Mouse (Mus musculus) left cerebral cortex, postnatal 36 days (tissue): ENCODE measurements around the gene Ccdc85c. TPM values are rescaled to one million over a fixed set of nuclear protein-coding genes. Genes with fewer than 3 reads are reported as not detected.

Experiments used
- DNase-seq, 2 experiments: peaks; one replicate each; pipeline ENCODE4 v3.0.0; 2021 to 2022; ENCODE audit warnings: low spot score in 2 of 2, mixed read lengths in 1 of 2
- intact Hi-C: fragments of 180-260 bp; cut with DNase I; formaldehyde crosslinking; loops from one replicate; pipeline ENCODE4 v1.15.1; 2025
- total RNA-seq, 2 experiments: library from RNA; stranded (reverse); gene quantifications; 2 replicates each; pipeline ENCODE4 v1.2.3; 2021

The Ccdc85c gene
- total RNA-seq, 2 experiments from 2014 or later, result 75.2 to 77.4 TPM

DNA sequence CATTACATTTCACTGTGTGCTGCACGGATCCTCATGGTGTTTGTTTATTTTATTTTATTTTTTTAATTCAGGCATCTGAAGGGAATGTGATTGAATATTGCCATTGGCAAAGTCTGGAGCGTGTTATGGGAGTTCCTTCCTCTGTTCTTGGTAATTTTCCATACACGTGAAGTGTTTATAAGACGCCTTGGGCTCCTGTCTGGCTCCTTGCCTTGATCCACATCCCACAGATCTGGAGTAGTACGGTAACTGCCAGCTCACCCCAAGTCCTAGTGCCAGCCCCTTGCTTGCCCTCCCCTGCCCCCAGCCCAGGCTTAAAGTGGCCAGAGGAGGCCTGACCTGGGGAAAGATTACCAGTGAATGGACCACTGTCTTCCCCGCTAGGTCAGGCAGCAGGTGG, 25.8 kb upstream of the Ccdc85c start:
- intact Hi-C loops, result no loop called here
- no peak for DNase-seq

DNA sequence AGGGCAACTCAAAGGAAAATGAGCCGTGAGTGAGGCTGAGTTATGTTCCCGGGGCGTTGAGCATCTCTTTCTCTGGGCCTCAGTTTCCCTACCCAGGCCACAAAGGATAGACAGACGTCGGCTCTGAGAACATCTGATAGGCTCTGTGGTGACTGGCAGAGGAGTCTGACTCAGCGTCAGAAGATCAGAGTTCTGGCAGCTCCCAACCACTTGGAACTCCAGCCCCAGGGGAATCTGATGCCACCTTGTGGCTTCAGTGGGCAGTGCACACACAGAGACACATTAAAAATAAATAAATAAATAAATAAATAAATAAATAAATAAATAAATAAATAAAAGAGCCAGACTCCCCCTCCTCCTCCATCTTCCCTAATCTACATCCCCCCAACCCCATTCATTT, 21.8 kb upstream of the Ccdc85c start:
- intact Hi-C loops, result no loop called here
- no peak for DNase-seq

DNA sequence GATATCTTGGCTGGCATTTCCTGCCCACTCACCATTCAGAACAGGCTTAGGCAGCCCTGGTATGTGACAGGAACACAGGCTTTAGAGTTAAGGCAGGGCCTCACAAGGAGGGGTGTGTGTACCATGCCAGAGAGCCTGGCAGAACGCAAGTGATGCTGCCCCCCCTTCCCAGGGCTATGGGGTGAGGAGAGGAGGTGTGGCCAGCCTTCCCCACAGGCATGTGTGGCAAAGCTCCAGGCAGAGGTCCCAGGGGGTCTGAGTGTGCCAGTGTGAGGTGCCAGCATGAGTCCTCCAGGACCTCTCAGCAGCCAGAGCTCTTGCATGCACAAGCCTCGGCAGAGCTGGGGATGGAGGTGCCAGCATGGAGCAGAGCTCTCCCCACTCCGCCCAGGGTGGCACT, 19.4 kb upstream of the Ccdc85c start:
- intact Hi-C loops, result no loop called here

DNA sequence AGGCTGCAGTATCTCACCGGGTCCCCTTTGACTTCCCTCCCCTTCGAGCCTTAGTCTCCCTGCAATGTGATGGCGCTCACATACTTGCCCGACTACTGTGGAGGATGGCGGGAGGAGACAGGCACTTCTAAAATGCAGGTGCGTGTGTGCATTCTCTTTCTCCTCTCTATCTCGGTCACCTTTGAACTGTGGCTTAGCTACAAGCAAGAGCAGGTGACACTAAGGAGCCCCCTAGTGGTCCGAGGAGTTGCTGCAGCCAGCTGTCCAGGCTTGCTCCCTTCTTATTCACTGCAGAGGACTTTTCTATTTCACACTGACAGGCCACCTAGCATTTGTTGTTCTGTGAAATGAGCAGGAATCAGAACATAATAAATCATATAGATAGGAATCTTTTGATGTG, 17.7 kb upstream of the Ccdc85c start:
- DNase-seq, result peak; percentile 53 to 56
- intact Hi-C loops, result loop anchor here (2.0 kb wide), 1 partner anchor 84 kb away; no protein-coding TSS in a partner anchor

More for the DNA sequence above, 19.4 kb upstream of the Ccdc85c start:
- DNase-seq, result no peak

DNA sequence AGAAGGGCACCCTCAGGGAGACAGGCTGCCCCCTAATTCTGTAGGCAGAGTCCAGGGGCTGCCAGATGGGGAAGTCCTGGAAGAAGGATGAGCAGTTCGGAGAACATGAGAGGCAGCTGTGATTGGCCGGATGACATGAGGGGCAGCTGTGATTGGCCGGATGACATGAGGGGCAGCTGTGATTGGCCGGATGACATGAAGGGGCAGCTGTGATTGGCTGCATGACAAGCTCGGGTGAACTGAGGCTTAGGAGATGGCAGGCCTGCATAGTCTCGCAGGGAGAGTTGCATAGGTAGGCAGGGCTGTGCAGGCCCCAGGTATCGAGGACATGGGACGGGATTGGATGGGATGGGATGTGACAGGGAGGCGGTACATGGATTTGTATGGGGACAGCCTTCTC, 17.2 kb upstream of the Ccdc85c start:
- no peak for DNase-seq
- intact Hi-C loops, result loop anchor here (2.0 kb wide), 1 partner anchor 84 kb away; no protein-coding TSS in a partner anchor

DNA sequence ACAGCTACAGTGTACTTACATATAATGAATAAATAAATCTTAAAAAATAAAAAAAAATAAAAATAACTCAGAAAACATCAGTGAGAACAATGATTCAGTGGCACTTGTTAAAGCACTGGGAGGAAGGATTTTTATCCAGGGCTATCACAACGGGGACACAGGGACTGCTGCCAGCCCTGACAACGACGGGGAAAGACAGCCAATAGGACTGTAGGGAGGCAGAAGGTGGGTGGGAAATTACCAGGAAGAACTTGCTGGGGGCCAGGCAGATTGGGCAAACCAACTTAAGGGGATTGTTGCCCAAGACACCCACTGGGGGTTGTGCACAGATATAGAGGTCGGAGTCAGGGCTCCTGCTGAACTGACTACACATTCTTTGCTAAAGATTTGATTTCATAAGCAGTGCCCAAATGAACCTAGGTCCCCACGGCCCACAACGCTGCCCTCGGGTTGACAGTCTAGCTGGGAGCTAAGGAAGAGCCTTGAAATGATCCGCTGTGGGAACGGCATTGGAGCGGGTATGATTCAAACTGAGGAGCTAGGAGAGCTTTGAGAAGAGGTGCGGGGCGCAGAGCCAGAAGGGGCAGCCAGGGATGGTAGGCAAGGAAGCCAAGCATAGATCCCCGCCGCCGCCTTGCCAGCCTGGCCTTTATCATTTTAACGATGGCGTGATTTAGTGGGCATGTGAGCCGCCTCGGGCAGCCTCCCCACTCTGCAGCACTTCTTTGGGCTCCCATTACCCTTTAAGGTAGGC, 13.1 kb upstream of the Ccdc85c start:
- intact Hi-C loops, result no loop called here
- no peak for DNase-seq

DNA sequence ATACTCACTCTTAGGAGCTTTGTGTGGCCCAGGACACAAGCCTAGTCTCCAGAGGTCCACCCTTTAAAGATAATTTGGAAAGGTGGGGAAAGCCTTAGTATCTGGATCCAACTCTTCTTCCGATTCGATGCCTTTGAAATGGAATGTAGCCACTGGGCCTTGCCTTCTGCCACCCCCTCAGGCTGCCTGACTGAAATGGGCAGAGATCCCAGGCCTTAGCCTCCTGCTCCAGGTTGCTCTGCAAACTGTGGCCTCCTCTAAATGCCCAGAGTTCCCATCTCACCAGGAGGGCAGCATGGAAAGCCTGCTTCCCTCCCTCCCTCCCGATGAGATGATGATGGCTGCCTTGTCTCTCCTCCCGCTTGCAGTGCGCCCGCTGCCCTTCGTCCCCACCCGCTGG, 11.8 kb upstream of the Ccdc85c start:
- no peak for DNase-seq
- intact Hi-C loops, result no loop called here

DNA sequence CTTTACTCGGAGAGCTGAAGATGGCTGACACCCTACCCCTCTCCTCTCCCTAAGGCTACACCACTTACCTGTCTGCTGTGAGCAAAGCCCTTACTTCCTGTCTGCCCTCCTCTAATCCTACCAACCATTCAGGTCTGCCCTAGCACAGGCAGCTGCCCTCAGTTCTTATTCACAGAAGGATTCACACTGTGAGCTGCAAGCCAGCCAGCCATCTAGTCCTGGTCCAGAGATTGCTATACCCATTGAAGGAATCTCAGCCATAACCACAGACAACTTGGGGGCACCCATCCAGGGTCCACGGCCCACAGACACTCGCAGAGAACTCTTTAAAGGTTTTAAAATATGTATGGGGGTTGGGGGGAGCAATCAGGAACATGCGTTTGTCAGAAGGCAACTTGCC, 11.2 kb upstream of the Ccdc85c start:
- DNase-seq, result no peak
- intact Hi-C loops, result no loop called here

DNA sequence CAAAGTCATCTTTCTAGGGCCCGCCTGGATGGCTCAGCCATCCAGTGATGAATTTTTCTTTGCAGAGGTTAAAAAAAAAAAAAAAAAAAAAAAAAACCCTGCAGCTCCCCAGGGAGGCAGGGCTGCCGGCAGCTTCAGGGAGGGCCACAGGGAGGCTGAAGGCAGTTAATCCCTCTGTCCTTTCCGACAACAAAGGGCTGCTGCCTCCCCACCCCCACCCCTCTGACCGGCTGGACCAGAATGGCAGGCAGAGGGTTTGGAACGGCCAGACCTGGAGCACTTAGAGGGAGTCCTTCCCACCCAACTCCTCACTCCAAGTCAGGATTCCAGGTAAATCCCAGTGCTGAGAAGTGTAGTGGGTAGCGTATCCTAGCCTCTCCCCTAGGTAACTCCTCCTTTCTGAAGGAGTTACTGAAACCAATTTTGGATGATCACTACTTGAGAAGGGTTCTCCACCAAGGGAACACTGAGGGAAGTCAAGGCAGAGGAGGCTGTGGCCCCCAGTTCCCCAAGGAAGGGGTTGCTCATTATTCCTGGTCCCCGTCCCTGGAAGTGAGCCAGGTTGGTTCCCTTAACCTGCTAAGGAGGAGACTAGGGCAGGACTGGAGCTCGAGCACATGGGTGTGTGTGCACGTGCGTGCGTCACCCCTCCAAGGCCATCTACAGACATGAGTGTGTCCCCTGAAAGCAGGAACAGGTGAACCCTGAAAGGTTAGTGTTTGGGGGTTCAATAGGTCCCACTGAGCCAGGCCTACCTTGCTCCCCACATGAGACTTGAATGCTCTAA, 10.2 kb upstream of the Ccdc85c start:
- DNase-seq, result no peak
- intact Hi-C loops, result no loop called here

DNA sequence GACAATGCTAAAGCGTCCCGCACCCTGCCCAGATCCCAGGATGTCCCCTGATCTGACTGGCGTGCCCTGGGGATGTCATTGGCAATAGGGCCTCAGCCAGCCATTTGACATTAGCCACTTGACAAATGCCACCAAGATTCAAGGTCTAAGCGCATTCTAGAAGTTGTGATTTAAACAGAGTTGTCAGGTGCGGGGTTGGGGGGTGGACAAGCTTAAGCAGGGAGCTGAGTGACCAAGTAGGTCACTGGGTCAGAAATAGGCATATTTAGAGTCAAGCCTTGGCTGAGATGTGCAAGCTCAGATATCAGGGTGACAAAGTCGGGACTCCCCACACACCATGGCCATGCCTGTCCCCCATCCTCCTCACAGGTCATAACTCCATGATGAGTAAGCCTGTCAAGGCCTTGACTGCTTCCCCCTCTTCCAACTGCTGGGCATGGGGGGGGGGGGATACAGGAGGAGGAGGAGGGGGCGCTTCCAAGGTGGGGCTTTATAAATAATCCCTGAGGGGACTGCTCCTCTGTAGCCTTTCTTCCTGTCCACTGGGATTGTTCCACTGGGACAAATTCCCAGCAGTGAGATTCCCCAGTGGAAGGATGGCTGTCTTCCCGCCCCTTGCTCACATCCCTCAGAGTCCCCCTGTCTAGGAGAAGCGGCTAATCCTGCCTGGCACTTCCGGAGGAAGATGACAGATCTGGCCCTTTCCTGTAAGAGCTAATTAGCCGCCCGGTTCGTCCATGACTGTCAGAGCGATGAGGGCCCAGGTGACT, 9.4 kb upstream of the Ccdc85c start:
- no peak for DNase-seq
- intact Hi-C loops, result no loop called here

DNA sequence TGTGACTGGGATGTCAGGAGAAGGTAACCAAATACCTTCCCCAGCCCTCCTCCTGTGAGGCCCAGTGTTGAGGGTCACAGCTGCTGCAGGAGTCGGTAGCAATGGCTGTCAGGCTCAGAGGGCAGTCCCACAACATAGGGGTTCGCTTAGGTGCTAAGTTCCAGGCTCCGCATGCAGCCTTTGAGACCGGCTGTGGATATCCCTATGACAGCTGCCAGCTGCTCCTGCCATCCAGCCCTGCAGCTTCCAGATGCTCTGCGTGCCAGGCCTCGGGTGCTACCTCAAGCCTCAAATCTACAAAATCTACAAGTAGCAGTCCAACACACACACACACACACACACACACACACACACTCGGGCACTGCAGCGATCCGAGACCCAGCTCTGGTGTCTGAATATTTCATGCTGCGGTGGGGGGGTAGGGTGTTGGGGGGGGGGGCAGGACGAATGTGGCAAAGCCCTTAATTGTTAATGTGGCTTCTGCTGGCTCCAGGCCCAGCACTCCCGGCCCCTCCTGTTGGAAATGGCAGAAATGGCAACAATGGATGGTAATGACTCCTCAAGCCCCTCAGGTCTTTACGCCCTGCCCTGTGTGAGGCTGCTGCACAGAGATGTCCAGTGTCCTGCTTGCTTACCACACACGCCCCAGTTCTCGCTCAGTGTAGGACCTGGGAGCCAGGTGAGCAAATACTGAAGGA, 3.1 kb upstream of the Ccdc85c start:
- intact Hi-C loops, result loop anchor here (5.0 kb wide), 1 partner anchor 54 kb away; the partner anchor contains the start of gene Cyp46a1
- no peak for DNase-seq

DNA sequence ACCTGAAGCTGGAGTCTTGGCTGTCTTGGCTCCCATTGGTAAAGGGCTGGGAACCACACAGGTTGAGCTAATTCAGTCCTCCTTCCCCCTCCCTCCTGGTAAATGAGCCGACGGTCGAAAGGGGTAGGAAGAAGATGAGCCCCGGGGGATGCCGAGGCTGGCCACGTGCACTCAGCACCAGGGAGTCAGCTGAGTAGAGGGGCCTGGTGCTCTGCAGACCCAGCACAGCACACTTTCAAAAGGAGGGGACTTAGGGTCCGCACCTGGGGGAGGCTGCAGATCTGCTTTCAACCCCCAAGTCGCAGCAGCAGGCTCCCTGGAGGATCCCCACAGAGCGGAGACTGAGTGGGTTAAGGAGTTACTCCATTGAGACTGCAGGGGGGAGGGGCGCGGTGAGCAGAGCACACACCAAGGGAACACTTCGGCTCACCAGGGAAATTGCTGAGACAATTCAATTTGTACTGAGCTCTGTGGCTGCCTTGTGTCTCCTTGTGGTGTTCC, 2.2 kb upstream of the Ccdc85c start:
- no peak for DNase-seq
- intact Hi-C loops, result loop anchor here (5.0 kb wide), 1 partner anchor 55 kb away; the partner anchor contains the start of gene Cyp46a1

DNA sequence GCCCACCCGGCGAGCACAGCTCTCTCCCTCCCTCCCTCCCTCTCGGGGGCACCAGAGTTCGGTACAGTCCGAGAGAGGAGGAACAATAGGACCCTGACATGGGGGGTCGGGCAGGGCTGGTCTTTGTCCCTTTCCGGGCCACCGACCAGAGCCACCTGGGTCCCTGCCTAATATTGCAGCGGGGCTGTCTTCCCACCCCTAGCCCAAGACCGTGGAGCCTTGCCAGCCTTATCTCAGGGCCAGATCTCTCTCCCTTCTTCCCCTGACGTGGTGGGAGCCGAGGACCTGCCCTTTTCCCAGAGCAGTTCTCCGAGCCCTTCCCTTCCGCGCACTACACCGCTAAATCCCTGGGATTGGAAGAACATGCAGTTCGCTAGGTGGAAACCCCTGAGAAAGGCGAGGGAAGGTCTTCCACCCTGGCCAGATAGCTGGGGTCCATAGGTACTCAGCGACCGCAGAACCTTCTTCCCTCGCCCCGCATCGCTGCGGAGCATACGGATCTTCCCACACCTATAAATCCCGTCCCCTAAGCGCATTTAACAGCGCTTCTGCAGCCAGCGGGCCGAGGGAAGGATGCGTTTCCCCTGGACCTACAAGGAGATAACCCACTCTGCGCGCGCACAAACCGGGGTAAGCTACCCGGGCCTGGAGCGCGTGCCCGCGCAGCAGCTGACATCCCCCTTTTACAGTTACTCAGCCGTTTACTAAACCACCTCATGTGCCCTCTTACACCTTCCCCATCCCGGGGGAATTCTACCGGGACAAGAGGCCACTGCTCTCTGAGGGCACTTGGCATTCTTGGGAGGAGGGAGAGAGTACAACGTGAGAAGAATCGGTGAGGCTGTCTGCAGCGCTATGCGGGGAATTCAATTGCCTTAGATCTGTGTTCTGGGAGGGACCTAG, 946 bp upstream of the Ccdc85c start:
- peak; percentile 48 to 69 for DNase-seq
- intact Hi-C loops, result loop anchor here (2.0 to 5.0 kb wide), 2 partner anchors 56 to 63 kb away; partner anchors contain the start of gene Cyp46a1

DNA sequence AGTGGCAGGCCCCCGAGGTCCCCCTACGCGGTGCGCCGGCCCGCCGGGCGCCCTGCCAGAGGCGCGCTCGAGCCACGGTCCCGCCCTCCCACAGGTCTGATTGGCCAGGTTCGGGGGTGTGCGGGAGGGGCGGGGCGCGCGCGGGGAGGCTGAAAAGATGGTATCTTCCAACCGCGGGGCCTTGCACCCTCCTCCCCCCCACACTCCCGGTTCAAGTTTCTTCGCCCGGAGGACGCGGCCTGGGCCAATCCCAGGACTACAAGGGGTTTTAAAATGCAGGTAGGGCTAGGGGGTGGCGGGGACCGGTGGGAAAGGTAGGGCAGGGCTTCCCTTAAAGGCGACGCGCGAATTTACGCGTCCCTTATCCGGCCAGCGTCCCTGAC, 274 bp upstream of the Ccdc85c start:
- intact Hi-C loops, result loop anchor here (2.0 to 5.0 kb wide), 2 partner anchors 57 to 63 kb away; partner anchors contain the start of gene Cyp46a1
- DNase-seq, result peak; percentile 95 to 99

DNA sequence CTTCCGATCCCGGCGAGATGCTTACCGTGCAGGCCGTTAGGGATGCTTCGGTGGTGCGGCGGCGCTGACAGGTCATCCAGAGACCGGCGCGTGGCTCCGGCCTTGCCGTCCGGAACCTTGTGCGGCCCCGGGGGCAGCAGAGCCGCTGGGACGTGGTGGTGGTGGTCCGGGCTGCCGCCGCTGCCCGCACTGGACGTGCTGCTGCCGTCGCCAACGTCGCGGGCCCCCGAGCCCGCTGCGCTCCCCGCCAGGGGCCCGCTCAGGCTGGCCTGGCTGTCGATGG, 971 bp downstream of the Ccdc85c start:
- no peak for DNase-seq
- intact Hi-C loops, result loop anchor here (2.0 to 5.0 kb wide), 2 partner anchors 37 to 61 kb away; no protein-coding TSS in a partner anchor

DNA sequence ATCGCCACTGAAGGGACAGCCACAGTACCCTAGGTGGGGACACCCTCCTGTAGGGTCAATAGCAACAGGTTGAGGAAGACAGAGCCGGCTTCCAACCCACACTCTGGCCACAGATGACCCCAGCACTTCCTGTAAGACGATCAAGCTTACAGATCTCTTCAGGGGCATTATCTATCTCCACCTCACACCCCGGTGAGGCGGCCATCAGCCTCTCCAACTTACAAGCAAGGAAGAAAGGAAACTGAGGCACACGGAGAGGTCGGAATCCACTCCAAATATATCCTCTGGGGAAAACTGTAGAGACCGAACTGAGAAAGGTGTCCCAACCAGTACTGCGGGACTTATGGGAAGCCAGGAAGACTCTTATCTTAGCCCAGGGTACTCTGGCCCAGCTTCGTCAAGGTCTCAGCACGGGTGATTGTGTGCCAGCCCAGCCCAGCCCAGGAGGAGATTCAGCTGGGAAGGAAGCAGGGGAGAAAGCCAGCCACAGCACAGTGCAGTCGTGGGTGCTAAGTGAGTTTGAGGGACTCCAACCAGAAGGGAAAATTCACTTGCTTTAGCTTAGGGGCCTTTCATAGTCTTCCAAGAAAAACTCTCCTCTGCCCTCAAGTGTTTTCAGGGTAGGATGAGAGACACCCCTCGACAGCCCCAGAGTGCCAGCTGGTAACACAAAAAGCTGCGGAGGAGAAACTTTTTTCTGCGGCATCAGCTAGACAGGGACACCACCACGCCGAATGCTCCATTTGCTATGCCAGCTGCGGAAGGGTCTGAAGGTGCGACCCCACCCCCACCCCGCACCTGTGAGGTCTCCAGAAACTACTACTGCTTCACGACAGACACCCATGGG, 1.5 kb downstream of the Ccdc85c start:
- DNase-seq, result no peak
- intact Hi-C loops, result loop anchor here (2.0 to 5.0 kb wide), 2 partner anchors 36 to 61 kb away; no protein-coding TSS in a partner anchor

DNA sequence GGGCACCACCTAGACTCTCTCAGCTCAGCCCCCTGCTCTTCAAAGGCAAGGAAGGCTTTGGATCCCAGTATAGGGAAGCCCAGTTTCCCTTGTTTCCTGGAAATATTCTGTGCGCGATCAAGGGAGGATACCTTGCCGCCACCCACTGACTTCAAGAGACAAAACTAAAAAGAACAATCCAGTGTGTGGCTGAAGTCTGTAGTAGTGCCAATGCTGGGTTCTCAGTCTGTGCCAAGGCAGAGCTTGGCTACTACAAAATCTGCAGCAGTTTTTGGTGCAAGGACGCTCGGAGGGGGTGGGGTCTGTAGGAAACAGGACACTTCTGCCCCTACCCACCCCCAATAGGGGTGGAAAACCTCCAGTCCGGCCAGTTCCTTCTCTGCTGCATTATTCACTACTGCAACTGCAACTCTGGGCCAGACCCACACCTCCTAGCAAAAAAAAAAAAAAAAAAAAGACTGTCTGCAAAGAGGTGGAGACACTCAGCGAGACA, 3.0 kb downstream of the Ccdc85c start:
- DNase-seq, result no peak
- intact Hi-C loops, result loop anchor here (5.0 kb wide), 1 partner anchor 35 kb away; no protein-coding TSS in a partner anchor
